Mouse (Mus musculus): ENCODE measurements around the gene Fars2. TPM values are rescaled to one million over a fixed set of nuclear protein-coding genes. Genes with fewer than 3 reads are reported as not detected.

Fars2 gene
- polyA plus RNA-seq, 1 experiment from 2014 or later, result 26.5 TPM

DNA sequence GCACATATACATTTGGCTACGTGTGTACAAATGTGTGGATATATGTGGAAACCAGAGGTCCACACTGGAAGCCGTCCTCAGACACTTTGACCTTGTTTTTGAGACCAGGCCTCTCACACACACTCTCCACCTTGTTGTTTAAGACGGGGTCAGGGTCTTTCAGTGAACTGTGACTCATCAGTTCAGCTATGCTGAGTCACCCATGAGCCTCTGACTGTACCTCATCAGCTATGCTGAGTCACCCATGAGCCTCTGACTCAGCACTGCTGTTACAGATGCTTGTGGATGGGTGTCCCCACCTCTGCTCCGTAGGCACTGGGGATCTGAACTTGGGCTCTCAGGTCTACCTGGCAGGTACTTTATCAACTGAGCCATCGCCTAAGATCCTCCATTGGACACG, 85.8 kb downstream of the Fars2 start:
- Histone ChIP-seq H3K4me1 (peaks cover 13% of the 10 kb centered on the region), H3K27ac (no peak overlapping the region), H3K9me3 (no peaks in the 10 kb centered on the region), H3K36me3 (replicated peaks) (no peaks in the 10 kb centered on the region), H3K4me3 (no peak overlapping the region), H3K27me3 (ENCODE audit: poor library complexity, severe bottlenecking) (no peaks in the 10 kb centered on the region)
- 86% methylated on average over 6 of the region's 6 CpGs for WGBS
- DNase-seq (ENCODE audit: extremely low spot score, low spot score), result peak; percentile 17

DNA sequence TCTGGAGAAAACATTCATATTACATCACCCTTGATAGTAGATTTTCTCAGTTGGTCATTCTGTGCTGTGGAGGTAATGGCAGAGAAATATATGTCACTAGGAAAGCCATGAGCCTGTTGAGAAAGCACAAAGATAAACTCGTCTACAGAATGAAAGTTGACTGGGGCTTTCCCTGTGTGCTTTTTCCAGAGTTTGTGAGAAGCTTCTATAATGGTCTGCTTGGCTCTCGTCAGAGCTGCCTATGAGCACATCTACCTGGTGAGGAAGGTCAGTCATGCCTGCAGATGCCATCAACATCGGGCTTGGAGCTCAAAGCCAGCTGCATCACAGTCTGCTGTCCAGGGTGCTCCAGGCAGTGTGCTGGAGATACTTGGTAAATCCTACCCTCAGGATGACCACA, 87.1 kb downstream of the Fars2 start:
- no peak overlapping the region for H3K27ac ChIP-seq
- H3K36me3 ChIP-seq (replicated peaks), result no peaks in the 10 kb centered on the region
- DNase-seq (ENCODE audit: extremely low spot score, low spot score), result no peak
- 90% methylated on average over 3 of the region's 3 CpGs for WGBS
- H3K9me3 ChIP-seq, result no peaks in the 10 kb centered on the region
- no peak overlapping the region for H3K4me3 ChIP-seq
- peaks cover 13% of the 10 kb centered on the region for H3K4me1 ChIP-seq
- no peaks in the 10 kb centered on the region for H3K27me3 ChIP-seq (ENCODE audit: poor library complexity, severe bottlenecking)

DNA sequence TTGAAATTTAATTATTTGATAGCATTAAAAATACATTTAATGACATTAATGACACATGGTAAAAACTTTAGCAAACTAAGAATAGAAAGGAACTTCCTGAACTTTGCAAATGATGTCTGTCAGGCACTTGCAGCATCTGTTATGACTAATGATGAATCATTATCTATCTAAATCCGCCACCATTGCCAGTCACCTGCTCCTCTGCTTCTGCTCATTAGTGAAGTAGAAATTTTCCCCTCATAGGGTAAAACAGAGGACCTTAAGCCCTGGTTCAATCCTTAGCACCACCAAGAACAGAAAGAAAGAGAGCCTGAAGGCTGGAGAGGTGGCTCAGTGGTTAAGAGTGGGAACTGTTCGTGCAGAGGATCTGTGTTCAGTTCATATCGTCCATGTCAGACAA, 93.8 kb downstream of the Fars2 start:
- Histone ChIP-seq H3K4me1 (peaks cover 13% of the 10 kb centered on the region), H3K27me3 (ENCODE audit: poor library complexity, severe bottlenecking) (no peaks in the 10 kb centered on the region), H3K36me3 (replicated peaks) (no peaks in the 10 kb centered on the region), H3K27ac (no peak overlapping the region), H3K9me3 (no peaks in the 10 kb centered on the region), H3K4me3 (no peak overlapping the region)
- no peak for DNase-seq (ENCODE audit: extremely low spot score, low spot score)
- WGBS, result 88% methylated on average over 3 of the region's 3 CpGs

DNA sequence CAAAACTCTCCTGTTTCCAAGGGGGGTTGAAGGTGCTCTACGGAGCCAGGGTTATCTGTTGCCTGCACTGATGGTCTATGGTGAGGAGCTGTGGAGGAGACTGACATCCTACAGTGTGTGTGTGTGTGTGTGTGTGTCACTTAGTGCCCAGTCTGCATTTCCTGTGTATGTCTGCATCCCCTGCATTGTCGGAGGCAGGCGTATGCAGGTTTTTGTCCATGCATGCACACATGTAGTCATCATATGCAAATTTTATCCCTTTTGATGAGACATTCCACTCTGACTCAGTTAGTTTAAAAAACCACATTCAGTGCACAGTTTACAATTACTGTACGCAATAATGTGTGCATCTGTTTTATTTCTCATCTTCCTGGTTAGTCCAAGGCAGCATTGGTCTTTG, 96.8 kb downstream of the Fars2 start:
- no peak for DNase-seq (ENCODE audit: extremely low spot score, low spot score)
- Histone ChIP-seq H3K9me3 (no peaks in the 10 kb centered on the region), H3K4me3 (no peak overlapping the region), H3K36me3 (replicated peaks) (no peaks in the 10 kb centered on the region), H3K27me3 (ENCODE audit: poor library complexity, severe bottlenecking) (no peaks in the 10 kb centered on the region), H3K27ac (no peak overlapping the region), H3K4me1 (peaks cover 15% of the 10 kb centered on the region)
- WGBS, result 89% methylated on average over 4 of the region's 4 CpGs

DNA sequence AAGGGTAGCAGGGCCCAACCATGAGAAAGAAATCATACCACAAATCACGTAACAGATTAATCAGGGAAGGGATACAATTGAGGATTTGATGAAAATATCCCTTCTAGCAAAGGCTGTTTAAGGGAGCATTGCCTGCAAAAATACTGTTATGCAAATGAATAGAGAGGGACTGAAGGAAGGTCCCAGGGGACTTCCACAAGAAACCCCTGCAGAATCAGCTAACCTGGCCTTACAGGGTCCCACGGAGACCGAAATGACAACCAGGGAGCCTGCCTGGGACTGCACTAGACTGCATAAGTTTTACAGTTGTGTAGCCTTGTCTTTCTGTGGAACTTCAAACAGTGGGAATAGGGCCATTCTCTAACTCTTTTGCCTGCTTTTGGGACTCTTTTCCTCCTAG, 98.8 kb downstream of the Fars2 start:
- WGBS, result 91% methylated on average over 3 of the region's 3 CpGs
- H3K27ac ChIP-seq, result no peak overlapping the region
- no peaks in the 10 kb centered on the region for H3K36me3 ChIP-seq (replicated peaks)
- H3K4me3 ChIP-seq, result no peak overlapping the region
- H3K4me1 ChIP-seq, result peaks cover 15% of the 10 kb centered on the region
- H3K9me3 ChIP-seq, result no peaks in the 10 kb centered on the region
- no peak for DNase-seq (ENCODE audit: extremely low spot score, low spot score)
- no peaks in the 10 kb centered on the region for H3K27me3 ChIP-seq (ENCODE audit: poor library complexity, severe bottlenecking)

DNA sequence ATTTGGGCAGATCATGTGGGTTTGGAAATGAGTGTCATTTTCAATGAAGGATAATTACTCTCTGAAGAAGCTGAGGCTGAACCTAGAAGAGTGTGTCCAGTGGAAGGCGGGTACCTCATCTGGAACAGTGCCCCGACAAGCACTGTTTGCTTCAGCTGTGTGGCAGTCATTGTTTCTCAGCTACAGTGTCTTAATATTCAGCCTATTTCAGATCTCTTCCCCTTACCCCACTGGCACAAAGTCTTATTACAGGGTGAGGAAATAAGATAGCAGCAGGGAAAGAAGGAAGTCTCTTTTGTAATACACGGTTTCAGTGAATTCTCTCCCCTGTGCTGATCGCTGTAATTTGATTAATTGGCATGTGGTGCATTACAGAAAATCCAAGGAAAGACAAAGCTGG, 101.1 kb downstream of the Fars2 start:
- Histone ChIP-seq H3K36me3 (replicated peaks) (no peaks in the 10 kb centered on the region), H3K9me3 (no peaks in the 10 kb centered on the region), H3K27me3 (ENCODE audit: poor library complexity, severe bottlenecking) (no peaks in the 10 kb centered on the region), H3K27ac (no peak overlapping the region), H3K4me1 (peaks cover 13% of the 10 kb centered on the region), H3K4me3 (no peak overlapping the region)
- no peak for DNase-seq (ENCODE audit: extremely low spot score, low spot score)
- 76% methylated on average over 4 of the region's 4 CpGs for WGBS

DNA sequence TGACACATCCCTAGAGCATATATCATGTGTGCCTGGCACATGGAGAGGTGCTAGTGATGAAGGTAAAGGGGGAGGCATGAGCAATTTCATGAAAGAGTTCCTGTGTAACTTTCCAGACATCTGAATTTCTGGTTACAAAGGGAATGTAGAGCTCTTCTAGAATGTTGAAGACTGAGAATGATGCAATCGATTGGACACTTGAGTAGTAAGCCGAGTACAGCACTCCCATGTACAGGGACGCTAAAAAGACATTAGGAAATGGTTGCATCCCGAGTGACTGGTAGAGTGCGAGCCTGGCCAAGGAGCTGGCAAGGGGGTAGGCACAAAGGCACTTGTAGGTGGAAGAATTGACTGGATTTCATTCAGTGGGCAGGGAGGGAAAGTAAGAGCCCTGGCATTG, 102.3 kb downstream of the Fars2 start:
- 95% methylated on average over 5 of the region's 5 CpGs for WGBS
- H3K9me3 ChIP-seq, result no peaks in the 10 kb centered on the region
- no peak for DNase-seq (ENCODE audit: extremely low spot score, low spot score)

DNA sequence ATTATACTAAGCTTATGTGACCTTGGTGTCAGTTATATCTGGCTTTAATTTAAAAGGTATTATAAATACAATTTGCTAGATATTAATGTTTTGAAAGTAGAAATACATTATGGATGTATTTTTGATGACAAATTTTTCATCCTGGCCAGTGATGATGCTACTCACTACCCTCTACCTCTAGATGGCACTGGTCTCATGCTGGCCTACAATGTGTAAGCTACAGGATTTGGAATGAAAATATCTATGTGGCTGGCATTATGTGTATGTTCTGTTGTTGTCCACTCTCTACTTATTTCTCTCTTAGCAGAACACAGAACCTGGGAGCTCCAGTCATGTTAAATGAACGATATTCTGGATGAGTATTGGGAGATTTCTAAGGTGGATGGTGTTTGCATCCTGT, 104.7 kb downstream of the Fars2 start:
- no peak overlapping the region for H3K27ac ChIP-seq
- DNase-seq (ENCODE audit: extremely low spot score, low spot score), result no peak
- no peak overlapping the region for H3K4me3 ChIP-seq
- H3K4me1 ChIP-seq, result peaks cover 11% of the 10 kb centered on the region
- H3K9me3 ChIP-seq, result no peaks in the 10 kb centered on the region
- no peaks in the 10 kb centered on the region for H3K27me3 ChIP-seq (ENCODE audit: poor library complexity, severe bottlenecking)
- H3K36me3 ChIP-seq (replicated peaks), result no peaks in the 10 kb centered on the region
- 90% methylated on average over 1 of the region's 1 CpGs for WGBS

More for the DNA sequence above, 102.3 kb downstream of the Fars2 start:
- peaks cover 13% of the 10 kb centered on the region for H3K4me1 ChIP-seq
- no peaks in the 10 kb centered on the region for H3K36me3 ChIP-seq (replicated peaks)
- no peak overlapping the region for H3K4me3 ChIP-seq
- no peak overlapping the region for H3K27ac ChIP-seq
- no peaks in the 10 kb centered on the region for H3K27me3 ChIP-seq (ENCODE audit: poor library complexity, severe bottlenecking)

DNA sequence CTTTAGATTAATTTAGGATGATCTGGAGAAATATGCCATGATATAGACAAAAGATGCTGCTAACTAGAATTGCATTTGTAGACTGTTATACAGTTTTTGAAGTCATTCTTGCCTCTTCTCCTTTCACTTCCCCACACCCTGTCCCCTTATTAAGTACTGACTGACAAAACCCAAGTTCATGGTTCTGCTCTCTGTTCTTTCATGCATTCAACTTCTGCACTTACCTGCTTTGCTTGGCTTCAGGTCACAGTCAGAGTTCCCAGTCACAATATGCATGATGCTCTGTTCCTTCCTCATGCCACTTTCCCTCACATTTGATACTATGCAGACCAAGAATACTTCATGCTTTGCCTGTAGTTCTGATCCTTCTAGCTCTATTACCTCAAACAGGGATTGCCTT, 105.5 kb downstream of the Fars2 start:
- DNase-seq (ENCODE audit: extremely low spot score, low spot score), result no peak
- H3K4me3 ChIP-seq, result no peak overlapping the region
- no peak overlapping the region for H3K27ac ChIP-seq
- H3K4me1 ChIP-seq, result peaks cover 13% of the 10 kb centered on the region
- H3K9me3 ChIP-seq, result no peaks in the 10 kb centered on the region
- H3K27me3 ChIP-seq (ENCODE audit: poor library complexity, severe bottlenecking), result no peaks in the 10 kb centered on the region
- H3K36me3 ChIP-seq (replicated peaks), result no peaks in the 10 kb centered on the region

DNA sequence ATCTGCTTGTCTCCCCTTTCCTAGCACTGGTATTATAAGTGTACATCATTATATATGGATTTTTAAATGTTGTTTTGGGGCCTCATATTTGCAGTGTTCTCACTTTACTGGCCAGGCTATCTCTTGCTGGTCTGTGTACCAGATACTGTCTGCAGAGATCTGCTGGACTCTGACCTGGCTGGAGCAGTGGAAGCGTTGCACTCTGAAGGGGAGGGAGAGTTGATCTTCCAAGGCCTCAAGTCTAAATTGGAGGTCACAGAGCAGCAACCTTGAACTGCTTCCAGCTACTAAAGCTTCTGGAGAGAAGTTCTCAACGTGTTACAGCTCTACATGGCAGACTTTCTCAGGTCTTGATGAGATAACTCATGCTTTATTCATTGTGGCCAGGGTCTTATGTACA, 107.2 kb downstream of the Fars2 start:
- WGBS, result 95% methylated on average over 2 of the region's 2 CpGs
- no peaks in the 10 kb centered on the region for H3K36me3 ChIP-seq (replicated peaks)
- H3K4me1 ChIP-seq, result peaks cover 6% of the 10 kb centered on the region
- no peak overlapping the region for H3K27ac ChIP-seq
- DNase-seq (ENCODE audit: extremely low spot score, low spot score), result no peak
- H3K4me3 ChIP-seq, result no peak overlapping the region
- no peaks in the 10 kb centered on the region for H3K9me3 ChIP-seq
- no peaks in the 10 kb centered on the region for H3K27me3 ChIP-seq (ENCODE audit: poor library complexity, severe bottlenecking)

DNA sequence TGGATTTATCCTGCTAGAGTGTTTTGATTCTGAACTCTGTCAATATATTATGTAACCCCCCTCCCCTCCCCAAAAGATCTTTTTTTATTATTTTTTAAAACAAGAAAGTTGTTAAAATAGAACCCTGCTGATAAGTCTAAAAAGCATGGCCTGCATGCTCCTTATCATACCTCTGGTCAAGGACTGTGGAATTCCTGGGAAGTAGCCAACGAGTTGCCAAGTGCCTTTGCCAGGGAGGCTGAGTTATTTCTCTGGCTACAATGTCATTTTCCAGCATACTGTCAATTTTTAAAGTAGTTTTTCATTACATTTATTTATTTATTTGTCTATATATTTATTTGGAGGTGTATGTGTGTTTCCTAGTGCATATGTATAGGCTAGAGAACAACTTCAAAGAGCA, 125.0 kb downstream of the Fars2 start:
- WGBS, result 80% methylated on average over 1 of the region's 1 CpGs
- H3K4me3 ChIP-seq, result no peak overlapping the region
- no peaks in the 10 kb centered on the region for H3K9me3 ChIP-seq
- DNase-seq (ENCODE audit: extremely low spot score, low spot score), result no peak
- no peaks in the 10 kb centered on the region for H3K4me1 ChIP-seq
- no peak overlapping the region for H3K27ac ChIP-seq
- H3K27me3 ChIP-seq (ENCODE audit: poor library complexity, severe bottlenecking), result no peaks in the 10 kb centered on the region
- H3K36me3 ChIP-seq (replicated peaks), result no peaks in the 10 kb centered on the region

DNA sequence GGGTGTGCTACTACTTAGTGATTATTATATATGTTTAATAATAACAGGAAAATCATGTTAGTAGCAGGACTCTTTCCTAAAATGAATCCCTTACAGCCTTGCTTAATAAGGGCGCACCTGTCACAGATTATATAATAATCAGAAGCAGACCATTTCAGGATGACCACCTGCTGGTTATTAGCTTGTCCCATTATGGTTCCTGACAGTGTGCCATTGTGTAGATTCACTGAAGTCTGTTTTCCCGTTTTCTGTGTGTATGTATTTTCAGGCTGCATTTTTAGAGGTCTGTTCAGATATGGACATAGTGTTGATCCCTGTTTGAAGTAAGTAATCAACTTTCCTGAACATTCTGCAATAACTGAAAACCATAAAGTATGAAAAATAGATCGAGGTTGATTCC, 136.7 kb downstream of the Fars2 start:
- Histone ChIP-seq H3K27me3 (ENCODE audit: poor library complexity, severe bottlenecking) (no peaks in the 10 kb centered on the region), H3K4me3 (no peak overlapping the region), H3K27ac (no peak overlapping the region), H3K9me3 (no peaks in the 10 kb centered on the region), H3K4me1 (peaks cover 16% of the 10 kb centered on the region), H3K36me3 (replicated peaks) (no peaks in the 10 kb centered on the region)
- WGBS, result 71% methylated on average over 3 of the region's 3 CpGs
- no peak for DNase-seq (ENCODE audit: extremely low spot score, low spot score)

DNA sequence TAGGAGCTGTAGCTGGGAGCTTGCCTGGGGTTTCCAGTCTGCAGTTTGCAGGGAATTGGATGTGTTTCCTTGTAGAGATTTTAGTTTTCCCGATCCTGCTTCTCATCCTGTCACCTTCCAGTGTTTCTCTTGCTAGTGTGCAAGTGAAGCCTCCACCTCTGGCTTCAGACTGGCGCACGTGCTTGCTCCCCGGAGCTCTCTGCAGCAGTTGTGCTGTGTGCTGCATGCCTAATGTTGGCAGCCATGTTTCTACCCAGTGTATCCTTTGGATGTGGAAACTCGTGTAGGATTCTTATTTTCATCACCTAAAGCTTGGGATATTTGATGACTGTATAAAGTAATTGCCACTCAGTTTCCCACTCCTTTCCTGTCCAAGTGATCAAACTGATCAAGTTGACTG, 140.0 kb downstream of the Fars2 start:
- WGBS, result 94% methylated on average over 5 of the region's 5 CpGs

DNA sequence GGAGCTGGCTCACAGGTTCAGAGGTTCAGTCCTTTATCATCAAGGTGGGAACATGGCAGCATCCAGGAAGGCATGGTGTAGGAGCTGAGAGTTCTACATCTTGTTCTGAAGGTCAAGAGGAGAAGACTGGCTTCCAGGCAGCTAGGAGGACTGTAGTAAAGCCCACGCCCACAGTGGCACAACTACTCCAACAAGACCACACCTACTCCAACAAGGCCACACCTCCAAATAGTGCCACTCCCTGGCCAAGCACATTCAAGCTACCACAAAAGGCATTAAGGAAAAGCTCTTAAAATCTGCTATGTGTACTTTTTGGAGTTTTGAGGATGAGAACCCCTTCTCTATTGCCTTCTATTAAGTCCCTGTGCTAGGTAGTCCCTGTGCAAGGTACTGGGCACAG, 142.5 kb downstream of the Fars2 start:
- WGBS, result 96% methylated on average over 1 of the region's 1 CpGs

More for the DNA sequence above, 140.0 kb downstream of the Fars2 start:
- Histone ChIP-seq H3K27me3 (ENCODE audit: poor library complexity, severe bottlenecking) (no peaks in the 10 kb centered on the region), H3K9me3 (peaks cover 8% of the 10 kb centered on the region), H3K4me3 (no peak overlapping the region), H3K27ac (no peak overlapping the region), H3K36me3 (replicated peaks) (peaks cover 7% of the 10 kb centered on the region), H3K4me1 (peaks cover 11% of the 10 kb centered on the region)
- DNase-seq (ENCODE audit: extremely low spot score, low spot score), result no peak

More for the DNA sequence above, 142.5 kb downstream of the Fars2 start:
- Histone ChIP-seq H3K27ac (no peak overlapping the region), H3K36me3 (replicated peaks) (peaks cover 7% of the 10 kb centered on the region), H3K4me1 (peaks cover 8% of the 10 kb centered on the region), H3K4me3 (no peak overlapping the region), H3K27me3 (ENCODE audit: poor library complexity, severe bottlenecking) (no peaks in the 10 kb centered on the region), H3K9me3 (peaks cover 8% of the 10 kb centered on the region)
- no peak for DNase-seq (ENCODE audit: extremely low spot score, low spot score)
